Mouse (Mus musculus) spleen, embryonic (tissue): Measurements from ENCODE around the gene Exoc3l2.

Experiments used
- CTCF ChIA-PET: fragments of 350-600 bp; sonication (Branson Sonifier 250); formaldehyde crosslinking; loops from one replicate; lab custom pipeline; 2022; lab: Charles Lee

Gene Exoc3l2

DNA sequence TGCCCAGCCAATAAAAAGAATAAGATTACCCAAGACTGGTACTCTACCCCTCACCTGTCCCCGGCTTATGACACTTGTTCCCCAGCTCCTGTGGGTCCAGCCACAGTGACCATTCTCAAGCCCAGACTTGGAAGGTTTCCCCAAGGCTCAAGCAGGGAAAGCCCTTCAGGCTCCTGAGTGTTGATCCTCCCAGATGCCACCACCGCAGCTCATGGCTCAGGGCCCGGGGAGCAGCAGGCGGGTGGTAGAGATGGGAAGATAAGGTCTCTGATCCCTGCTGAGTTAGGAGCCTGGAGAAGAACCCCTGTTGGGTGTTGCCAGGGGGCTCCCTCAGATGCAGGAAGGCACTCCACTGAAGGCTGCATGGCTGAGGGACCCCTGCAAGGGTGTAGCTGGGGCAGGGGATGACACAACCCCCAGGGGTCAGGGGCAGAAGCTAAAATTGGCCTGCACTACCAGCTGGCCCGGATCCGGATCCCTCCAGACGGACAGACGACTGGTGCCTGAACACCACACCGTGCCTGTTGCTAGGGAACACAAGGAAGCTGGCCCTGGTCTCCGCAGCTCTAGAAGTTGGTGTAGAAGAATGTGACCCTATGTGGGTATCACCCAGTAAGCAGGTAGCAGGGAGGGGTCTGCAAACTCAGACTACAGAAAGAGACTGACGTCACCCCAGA lies 7.2 kb upstream of the Exoc3l2 start:
- CTCF ChIA-PET = interaction anchor here (1.0 kb wide), 1 partner anchor 8 kb away, joined by 3 read pairs; no protein-coding TSS in a partner anchor

- CTCF ChIA-PET = interaction anchor here (1.0 kb wide), 1 partner anchor 9 kb away, joined by 3 read pairs; no protein-coding TSS in a partner anchor
Measured at GRCm38 (mm10) chr7:19456628-19457027, 6.5 kb upstream of the Exoc3l2 start.

- CTCF ChIA-PET = interaction anchor here (0.6 kb wide), 2 partner anchors 278 to 361 kb away, joined by 3 read pairs; no protein-coding TSS in a partner anchor
Measured at GRCm38 (mm10) chr7:19457414-19458071, 5.6 kb upstream of the Exoc3l2 start.

DNA sequence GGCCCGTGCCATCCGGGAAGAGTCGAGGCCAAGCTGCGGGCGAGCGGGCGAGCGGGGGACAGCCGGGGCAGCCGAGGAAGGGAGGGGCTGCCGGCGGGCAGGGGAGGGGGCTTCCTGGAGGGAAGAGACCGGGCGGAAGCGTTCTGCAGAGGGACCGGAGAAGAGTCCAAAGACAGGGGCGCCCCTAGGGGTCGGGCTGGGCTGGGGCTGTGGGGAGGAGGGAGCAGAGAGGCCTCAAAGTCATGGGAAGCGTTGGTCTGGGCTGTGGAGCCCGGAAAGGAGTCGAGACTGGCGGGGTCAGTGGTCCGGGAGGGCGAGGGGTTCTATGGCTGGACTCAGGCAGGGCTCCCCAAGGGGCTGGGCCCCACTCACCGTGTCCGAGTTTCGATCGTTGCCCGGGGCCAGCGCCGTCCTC lies 5.1 kb upstream of the Exoc3l2 start:
- CTCF ChIA-PET = no interaction called here

- CTCF ChIA-PET = no interaction called here
Measured at GRCm38 (mm10) chr7:19458591-19459111, 4.5 kb upstream of the Exoc3l2 start, which contains the start of gene Mark4. TSS of gene Mark4 (minus strand) at chr7:19458821.

DNA sequence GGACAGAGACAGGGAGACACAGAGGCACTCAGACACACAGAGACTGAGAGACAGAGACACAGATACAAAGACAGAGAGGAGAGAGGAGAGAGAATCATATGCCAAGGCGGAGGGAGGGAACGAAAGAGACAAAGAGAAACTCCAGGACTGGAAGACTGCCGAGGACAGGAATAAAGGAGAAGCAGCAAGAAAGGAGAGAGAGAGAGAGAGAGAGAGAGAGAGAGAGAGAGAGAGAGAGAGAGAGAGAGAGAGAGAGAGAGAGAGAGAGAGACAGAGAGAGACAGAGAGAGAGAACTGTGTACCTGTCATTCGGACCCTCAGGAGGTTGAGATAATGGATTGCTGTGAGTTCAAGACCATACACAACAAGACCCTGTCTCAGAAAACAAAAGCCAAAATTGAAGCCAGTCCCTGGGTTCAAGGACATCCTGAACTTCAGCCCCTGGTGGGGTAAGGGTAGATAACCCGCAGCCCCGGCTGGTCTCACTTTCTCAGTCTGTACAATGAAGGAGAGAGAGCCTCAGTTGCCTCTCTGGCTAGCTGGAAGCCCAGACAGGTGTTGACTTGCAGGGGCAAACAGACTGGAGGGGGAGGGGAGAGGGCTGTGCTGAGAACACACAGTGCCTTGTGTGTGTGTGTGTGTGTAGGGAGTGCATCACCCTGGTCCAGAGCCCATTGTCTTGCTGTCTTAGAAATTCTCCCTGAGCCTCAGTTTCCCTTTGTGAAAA lies 3.8 kb upstream of the Exoc3l2 start:
- CTCF ChIA-PET = no interaction called here

GRCm38 (mm10) chr7:19460500-19460899 lies 2.6 kb upstream of the Exoc3l2 start:
- CTCF ChIA-PET = interaction anchor here (0.6 to 0.7 kb wide), 2 partner anchors 77 to 180 kb away, joined by 4 read pairs; no protein-coding TSS in a partner anchor

- CTCF ChIA-PET = interaction anchor here (0.7 to 0.9 kb wide), 2 partner anchors 9 to 57 kb away, joined by 3 to 9 read pairs; no protein-coding TSS in a partner anchor
Measured at GRCm38 (mm10) chr7:19461488-19461887, 1.6 kb upstream of the Exoc3l2 start.

DNA sequence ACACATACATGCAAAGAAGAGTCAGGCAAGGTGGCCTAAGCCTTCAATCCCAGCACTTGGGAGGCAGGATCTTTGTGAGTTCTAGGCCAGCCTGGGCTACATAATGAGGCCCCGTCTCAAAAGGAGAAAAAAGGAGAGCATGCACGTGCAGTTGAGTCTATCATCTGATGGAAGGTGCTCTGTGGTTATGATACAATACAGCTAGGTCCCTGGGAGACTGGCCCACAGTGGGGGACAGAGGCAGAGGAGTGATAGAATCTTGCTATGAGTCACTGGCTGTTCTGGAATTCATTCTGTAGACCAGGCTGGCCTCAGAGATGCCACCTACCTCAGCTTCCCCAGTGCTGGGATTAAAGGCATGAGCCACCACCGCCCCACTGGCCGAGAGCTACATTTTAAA lies 688 bp upstream of the Exoc3l2 start:
- CTCF ChIA-PET = no interaction called here

DNA sequence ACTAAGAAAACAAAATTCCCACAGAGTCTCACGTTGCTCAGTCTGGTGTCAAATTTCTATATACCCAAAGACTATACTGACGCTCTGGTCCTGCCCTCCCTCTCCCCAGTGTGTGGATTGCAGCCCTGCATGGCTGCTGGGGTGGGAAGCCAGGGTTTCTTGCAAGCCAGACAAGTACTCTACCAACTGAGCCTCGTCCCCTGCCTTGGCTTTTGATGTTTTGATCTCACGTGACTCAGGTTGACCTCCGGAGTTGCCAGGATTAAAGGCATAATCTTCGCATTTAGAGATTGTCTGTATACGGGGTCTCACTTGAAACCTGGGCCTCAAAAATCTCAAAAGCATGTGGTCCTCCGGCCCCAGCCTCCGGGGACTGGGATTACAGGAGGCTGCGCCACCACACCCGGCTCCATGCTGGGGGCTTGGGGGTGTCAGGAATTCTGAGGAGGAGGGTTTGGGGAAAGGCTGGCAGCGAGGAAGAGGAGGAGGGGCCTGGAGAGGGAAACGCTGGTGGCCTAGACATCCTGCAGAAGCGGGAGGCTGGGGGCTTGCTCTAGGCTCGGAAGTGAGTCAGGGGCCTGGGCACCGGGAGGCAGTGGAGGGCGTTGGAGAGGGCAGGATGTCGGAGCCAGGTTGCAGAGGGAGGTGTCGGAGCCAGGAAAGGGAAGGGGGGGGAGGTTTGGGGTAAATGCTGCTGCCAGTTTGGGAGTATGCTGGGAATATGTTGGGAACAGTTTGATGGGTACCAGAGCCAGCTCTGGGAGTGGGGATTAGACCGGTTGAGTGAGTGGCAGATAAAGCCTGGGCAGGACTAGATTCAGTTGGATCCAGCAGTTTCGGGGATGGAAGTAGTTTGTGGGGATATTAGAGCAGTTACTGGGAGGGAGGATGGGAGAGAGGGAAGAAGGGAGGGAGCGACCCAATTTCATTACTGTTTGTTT lies 1.5 kb downstream of the Exoc3l2 start:
- CTCF ChIA-PET = interaction anchor here (0.7 kb wide), 1 partner anchor 76 kb away, joined by 6 read pairs; no protein-coding TSS in a partner anchor

GRCm38 (mm10) chr7:19466602-19467145 lies 3.5 kb downstream of the Exoc3l2 start:
- CTCF ChIA-PET = interaction anchor here (0.6 kb wide), 1 partner anchor 37 kb away, joined by 11 read pairs; no protein-coding TSS in a partner anchor

GRCm38 (mm10) chr7:19467638-19468037 lies 4.5 kb downstream of the Exoc3l2 start:
- CTCF ChIA-PET = no interaction called here

DNA sequence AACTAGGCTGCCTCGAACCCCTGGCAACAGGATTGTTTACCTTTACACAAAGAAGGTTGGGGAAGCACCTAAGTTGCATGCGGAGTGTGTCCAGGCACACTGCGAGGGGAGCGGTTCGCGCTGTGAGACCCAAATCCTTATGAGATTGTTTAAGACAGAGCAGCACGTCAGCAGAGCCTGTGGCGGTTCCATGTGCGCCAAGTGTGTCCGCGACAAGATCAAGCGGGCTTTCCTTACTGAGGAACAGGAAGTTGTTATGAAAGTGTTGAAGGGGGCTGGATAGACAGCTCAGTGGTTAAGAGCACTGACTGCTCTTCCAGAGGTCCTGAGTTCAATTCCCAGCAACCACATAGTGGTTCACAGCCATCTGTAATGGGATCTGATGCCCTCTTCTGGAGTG lies 5.1 kb downstream of the Exoc3l2 start:
- CTCF ChIA-PET = no interaction called here

- CTCF ChIA-PET = interaction anchor here (1.7 kb wide), 1 partner anchor 8 kb away, joined by 9 read pairs; no protein-coding TSS in a partner anchor
Measured at GRCm38 (mm10) chr7:19469404-19469803, 6.3 kb downstream of the Exoc3l2 start.

GRCm38 (mm10) chr7:19470308-19470707 lies 7.2 kb downstream of the Exoc3l2 start:
- CTCF ChIA-PET = interaction anchor here (1.7 kb wide), 1 partner anchor 9 kb away, joined by 9 read pairs; no protein-coding TSS in a partner anchor

GRCm38 (mm10) chr7:19472403-19472802 lies 9.3 kb downstream of the Exoc3l2 start:
- CTCF ChIA-PET = no interaction called here

GRCm38 (mm10) chr7:19473875-19474443 lies 10.8 kb downstream of the Exoc3l2 start:
- CTCF ChIA-PET = interaction anchor here (0.7 kb wide), 1 partner anchor 56 kb away, joined by 3 read pairs; no protein-coding TSS in a partner anchor

DNA sequence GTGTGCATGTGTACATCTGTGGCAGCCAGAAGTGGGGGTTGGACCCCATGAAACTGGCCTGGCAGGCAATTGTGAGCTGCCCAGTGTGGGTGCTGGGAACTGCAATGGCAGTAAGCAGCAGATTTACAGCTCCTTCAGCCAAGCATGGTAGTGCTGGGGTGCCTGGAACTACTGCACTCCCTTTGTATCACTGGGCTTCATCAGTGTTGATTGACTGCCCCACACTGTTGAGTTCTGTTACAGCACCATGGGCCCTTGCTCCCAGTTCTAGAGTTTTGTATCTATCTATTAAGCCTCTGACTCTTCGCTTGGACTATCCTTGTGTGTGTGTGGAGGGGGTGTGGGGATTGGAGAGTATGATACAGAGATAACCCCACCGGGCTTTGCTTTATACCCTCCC lies 14.0 kb downstream of the Exoc3l2 start:
- CTCF ChIA-PET = interaction anchor here (0.7 kb wide), 1 partner anchor 37 kb away, joined by 15 read pairs; no protein-coding TSS in a partner anchor

GRCm38 (mm10) chr7:19477624-19478384 lies 14.7 kb downstream of the Exoc3l2 start:
- CTCF ChIA-PET = interaction anchor here (0.7 kb wide), 1 partner anchor 36 kb away, joined by 15 read pairs; no protein-coding TSS in a partner anchor
